Mouse (Mus musculus): ENCODE results near the gene AU040320.

DNA sequence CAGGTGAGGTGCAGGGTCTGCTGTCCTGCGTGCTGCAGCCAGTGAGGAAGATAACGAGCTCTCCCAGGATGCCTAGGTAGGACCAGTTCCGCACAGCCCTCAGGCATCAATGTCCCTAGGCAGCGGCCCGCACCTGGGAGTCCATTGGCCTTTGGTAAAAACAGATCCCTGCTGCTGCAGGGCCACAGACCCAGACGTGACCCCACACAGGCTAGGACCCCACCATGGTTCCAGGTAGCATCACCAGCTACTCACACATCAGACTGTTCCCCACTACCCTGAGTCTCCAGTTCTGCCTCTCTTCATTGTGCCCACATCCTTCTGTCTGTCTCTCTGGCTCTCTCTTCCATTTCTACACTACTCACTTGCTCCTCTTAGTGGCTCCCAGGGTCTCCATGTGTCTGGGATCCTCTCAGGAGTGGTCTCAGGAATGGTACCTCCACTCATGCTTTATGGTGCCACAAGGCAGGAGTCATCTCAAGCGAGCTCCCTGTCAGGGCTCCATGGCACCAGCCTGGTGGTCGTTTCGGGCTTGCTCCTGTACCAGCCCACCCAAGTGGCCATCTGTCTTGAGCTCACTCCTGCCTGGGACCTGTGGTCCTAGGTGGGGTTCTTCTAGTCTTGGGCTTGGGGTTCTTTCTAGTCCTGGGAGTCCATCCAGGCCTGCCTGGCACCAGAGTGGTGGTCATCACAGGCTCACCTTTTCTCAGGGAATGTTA is 107.1 kb downstream of the AU040320 start:
- TF ChIP-seq POLR2A (IDR thresholded peaks at IDR 0.05; ENCODE audit: low read depth, low read length) (no peak), CTCF (conservative IDR thresholded peaks at IDR 0.05; ENCODE audit: insufficient read depth, insufficient read length, low read depth, low read length) (no peak)
